Mouse (Mus musculus) lung, adult 2 months (tissue): ENCODE data around the gene Adap1.

ENCODE experiments used
- CTCF ChIP-seq: fragments of 200-500 bp; IDR thresholded peaks from 2 replicates; pipeline ENCODE4 v1.5.1; 2011; ENCODE audit warnings: mild to moderate bottlenecking, low read length, control low read depth; ENCODE audit not compliant: insufficient read depth
- POLR2A ChIP-seq: fragments of 200-500 bp; IDR thresholded peaks from 2 replicates; pipeline ENCODE4 v1.6.1; 2011; ENCODE audit warnings: low read depth, mild to moderate bottlenecking, control low read depth, low read length, borderline replicate concordance; ENCODE audit errors: extremely low read depth

DNA sequence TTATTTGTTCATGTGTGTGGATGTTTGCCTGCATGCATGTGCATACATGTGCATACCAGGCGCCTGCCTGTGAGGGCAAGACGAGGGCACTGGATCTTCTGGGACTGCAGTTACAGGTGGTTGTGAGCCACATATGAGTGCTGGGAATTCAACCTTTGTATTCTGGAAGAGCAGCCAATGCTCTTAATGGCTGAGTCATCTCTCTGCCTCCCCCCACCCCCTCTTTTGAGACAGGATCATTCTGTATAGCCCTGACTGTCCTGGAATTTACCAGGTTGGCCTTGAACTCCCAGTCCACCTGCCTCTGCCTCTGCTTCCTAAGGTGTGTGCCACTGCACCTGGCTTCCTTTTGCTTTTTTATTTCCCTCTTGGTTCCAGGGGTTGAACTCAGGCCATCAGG is 49.4 kb upstream of the Adap1 start:
- TF ChIP-seq CTCF = no peak
- TF ChIP-seq POLR2A = no peak
